Mouse (Mus musculus): ENCODE results near the gene Bcl9. TPM values are rescaled to one million over a fixed set of nuclear protein-coding genes. Genes with fewer than 3 reads are reported as not detected.

Gene Bcl9
- polyA plus RNA-seq (2015; fragmentation: Illumina TruSeq; extraction: RNeasy Lipid Tissue Mini Kit (QIAGEN cat#74804); ENCODE audit: insufficient read depth, low read depth, low replicate concordance), result 4.8 TPM

DNA sequence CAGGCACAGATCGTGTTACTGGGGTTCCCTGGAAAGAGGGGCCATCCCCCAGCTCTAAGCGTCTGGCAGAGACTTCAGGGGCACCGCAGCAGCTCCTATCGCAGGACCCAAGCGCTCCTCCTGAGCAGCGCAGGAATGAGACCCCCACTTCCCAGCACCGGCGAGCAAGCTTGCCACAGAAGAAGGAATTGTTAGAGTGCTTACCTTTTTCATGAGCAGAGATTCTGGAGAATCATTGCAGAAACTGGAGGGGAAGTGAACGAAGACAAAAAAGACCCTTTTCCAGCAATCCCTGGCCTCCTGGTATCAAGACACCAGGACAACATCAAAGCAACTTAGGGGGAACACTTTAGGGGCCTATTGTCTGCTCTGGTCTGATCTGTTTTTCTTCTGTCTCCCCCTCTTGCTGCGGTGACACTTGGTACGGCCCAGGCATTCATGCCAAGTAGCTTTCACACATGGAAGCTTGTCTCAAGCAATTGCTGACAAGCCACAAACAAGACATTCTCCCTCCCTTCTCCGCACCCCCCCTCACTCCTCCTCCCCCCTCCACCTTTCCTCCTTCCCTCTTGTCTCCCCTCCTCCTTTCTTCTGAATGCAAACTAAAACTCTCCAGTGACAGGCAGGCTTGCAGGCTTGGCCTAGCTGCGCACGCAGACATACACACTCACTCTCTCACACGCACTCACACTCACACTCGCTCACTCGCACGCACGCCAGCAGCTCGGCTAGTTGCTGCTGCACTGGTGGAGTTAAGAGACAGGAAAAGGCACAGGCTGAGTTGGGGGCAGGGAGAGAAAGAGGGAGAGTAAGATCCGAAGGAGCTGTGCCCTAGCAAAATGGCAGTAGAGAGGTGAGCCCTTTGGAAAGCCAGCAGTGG lies at the start of gene Bcl9:
Gene Bcl9 (minus strand): TSS at position 365 of the 880 bp plus-strand sequence.

DNA sequence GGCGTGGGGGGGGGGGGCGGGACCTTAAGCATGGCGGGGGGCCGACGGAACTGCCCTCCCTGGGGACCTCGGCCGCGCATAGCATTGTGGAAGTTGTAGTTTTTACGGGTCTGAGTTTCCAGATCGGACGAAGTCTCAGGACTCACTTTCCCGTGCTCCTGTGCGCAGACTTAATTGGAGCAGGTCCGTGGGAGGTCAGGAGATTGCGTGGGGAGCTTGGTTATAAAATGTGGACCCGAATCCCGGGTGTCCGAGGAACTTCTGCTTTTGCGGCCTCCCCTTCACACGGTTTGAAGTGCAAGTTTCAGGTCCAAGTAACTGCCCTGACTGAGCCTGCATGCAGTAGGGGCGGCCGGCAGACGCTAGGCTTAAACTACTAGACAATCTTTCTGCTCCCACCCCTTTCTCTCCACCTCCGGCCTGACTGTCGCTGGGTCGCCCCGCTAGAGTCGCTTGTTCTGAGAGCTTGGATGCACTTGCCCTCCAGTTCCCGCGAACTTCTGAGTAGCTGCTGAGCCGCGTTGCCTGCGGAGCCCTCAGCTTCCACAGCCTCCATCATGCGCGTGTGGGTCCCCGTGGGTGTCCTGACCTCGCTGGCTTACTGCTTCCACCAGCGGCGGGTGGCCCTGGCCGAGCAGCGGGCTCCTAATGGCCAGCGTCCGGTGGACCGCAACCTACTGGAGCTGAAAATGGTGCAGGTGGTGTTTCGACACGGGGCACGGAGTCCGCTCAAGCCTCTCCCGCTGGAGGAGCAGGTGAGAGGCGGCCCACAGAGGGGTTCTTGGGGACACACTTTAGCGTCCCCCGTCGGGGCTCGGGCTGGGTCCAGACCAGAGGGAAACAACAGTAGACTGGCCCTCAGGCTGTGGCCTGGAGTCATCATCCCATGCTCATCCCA lies 138.9 kb downstream of the Bcl9 start, which contains the start of gene Acp6:
Gene Acp6 (plus strand): TSS at position 167 of the 898 bp plus-strand sequence.

Other genes with a start within 250 kb of the Bcl9 start
- 20.1 TPM for gene Acp6, start 139.1 kb downstream of the Bcl9 start, polyA plus RNA-seq (2015; fragmentation: Illumina TruSeq; extraction: RNeasy Lipid Tissue Mini Kit (QIAGEN cat#74804); ENCODE audit: insufficient read depth, low read depth, low replicate concordance)
- not detected for gene Olfr1402, start 124.1 kb upstream of the Bcl9 start, polyA plus RNA-seq (2015; fragmentation: Illumina TruSeq; extraction: RNeasy Lipid Tissue Mini Kit (QIAGEN cat#74804); ENCODE audit: insufficient read depth, low read depth, low replicate concordance)

Measured in pancreas, adult 10 weeks (tissue).